Mouse (Mus musculus): ENCODE measurements around the gene Vwa2. TPM values are rescaled to one million over a fixed set of nuclear protein-coding genes. Genes with fewer than 3 reads are reported as not detected.

The Vwa2 gene
- polyA plus RNA-seq, 1 experiment from 2014 or later, result 0.11 TPM

DNA sequence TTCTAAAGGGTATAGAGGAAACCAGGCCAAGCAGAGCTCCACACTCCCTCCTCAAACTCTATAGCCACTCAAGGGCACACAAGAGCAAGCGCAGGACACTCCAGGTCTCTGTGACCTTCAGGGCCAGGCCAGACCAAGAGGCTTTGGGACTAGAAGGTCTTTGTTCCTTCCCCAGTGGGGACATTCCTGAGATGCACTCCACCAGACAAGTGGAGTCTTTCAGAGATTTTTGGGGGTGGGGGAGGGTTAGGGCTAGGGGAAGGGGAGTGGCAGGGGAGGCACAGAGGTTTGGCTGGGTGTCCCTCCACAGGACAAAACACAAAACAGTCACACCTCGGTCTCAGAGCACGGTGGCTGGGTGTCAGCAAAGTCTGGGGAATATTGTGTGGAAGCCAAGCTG, 85.6 kb downstream of the Vwa2 start:
- Histone ChIP-seq H3K36me3 (ENCODE audit: control insufficient read depth, insufficient read depth, low read length) (no peaks in the 10 kb centered on the region), H3K9me3 (ENCODE audit: control insufficient read depth, low read length) (no peaks in the 10 kb centered on the region), H3K9ac (ENCODE audit: low read length) (no peak overlapping the region), H3K27me3 (ENCODE audit: control insufficient read depth, insufficient read depth, low read length) (no peaks in the 10 kb centered on the region), H3K27ac (replicated peaks in 1 of 2; ENCODE audit: control insufficient read depth in 1 of 2, insufficient read depth in 1 of 2, low read depth in 2 of 2, low read length in 2 of 2) (no peak overlapping the region), H3K4me3 (ENCODE audit: control insufficient read depth in 1 of 2, insufficient read depth in 1 of 2, low read depth in 1 of 2, low read length in 2 of 2) (no peak overlapping the region), H3K4me2 (ENCODE audit: low read length) (no peak overlapping the region), H3K4me1 (ENCODE audit: control insufficient read depth in 2 of 2, insufficient read depth in 2 of 2, low read length in 2 of 2) (peaks cover 5 to 6% of the 10 kb centered on the region in 2 experiments; a peak in 1 of 4 replicates)
- ATAC-seq (ENCODE audit: insufficient number of reproducible peaks, insufficient read depth, low FRiP score, low read depth), result no peak
- WGBS, result 47% methylated on average over 3 of the region's 3 CpGs

Other genes with a start within 250 kb of the Vwa2 start
- 6.5 and 8.2 TPM in 2 replicates for gene Adrb1, start 152.1 kb upstream of the Vwa2 start, polyA plus RNA-seq (2014; fragmentation: Nextera tagmentation; extraction: Ambion mirVana)
- 19.2 and 20.4 TPM in 2 replicates for gene Ccdc186, start 52.1 kb upstream of the Vwa2 start, polyA plus RNA-seq (2014; fragmentation: Nextera tagmentation; extraction: Ambion mirVana)
- gene Tdrd1, start 48.0 kb upstream of the Vwa2 start, polyA plus RNA-seq (2014; fragmentation: Nextera tagmentation; extraction: Ambion mirVana), result 0.47 and 0.93 TPM in 2 replicates
- gene Afap1l2, start 134.0 kb downstream of the Vwa2 start, polyA plus RNA-seq (2014; fragmentation: Nextera tagmentation; extraction: Ambion mirVana), result 0.84 and 0.88 TPM in 2 replicates